Mouse (Mus musculus) brain, embryonic 14.5 days (tissue): ENCODE data around the gene Gipc2.

Experiments
- CTCF ChIP-seq: fragments of 200-500 bp; IDR thresholded peaks from 2 replicates; pipeline ENCODE4 v1.5.1; 2012; ENCODE audit warnings: inconsistent platforms, mild to moderate bottlenecking, moderate library complexity, borderline replicate concordance; ENCODE audit not compliant: insufficient read depth, insufficient read length; ENCODE audit errors: extremely low read depth
- POLR2A ChIP-seq: fragments of 200-500 bp; IDR thresholded peaks from 2 replicates; pipeline ENCODE4 v1.6.1; 2012; ENCODE audit warnings: mild to moderate bottlenecking, inconsistent platforms, borderline replicate concordance; ENCODE audit not compliant: poor library complexity, insufficient read depth, insufficient read length, severe bottlenecking; ENCODE audit errors: extremely low read depth

DNA sequence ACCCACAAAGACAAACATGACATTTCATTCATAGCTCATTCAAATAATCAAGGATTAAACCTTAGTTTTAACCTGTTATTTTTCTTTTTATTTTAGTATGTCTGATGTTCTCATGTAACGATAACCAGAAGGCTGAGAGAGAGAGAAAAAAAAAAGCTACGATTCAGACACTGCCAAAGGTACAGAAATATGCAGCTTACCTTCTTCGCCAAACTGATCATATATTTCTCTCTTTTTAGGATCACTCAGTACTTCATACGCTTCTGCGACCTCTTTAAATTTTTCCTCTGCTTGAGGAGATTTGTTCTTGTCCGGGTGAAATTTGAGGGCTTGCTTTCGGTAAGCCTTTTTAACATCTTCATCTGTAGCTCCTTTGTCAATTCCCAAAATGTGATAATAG, 27.1 kb upstream of the Gipc2 start:
- no peak for TF ChIP-seq POLR2A
- TF ChIP-seq CTCF: no peak
